Mouse (Mus musculus) heart, adult 2 months (tissue): ENCODE results near the gene Irak1.

Source experiments
- CTCF ChIP-seq: fragments of 200-600 bp; IDR thresholded peaks from 2 replicates; pipeline ENCODE4 v1.8.1; 2022; ENCODE audit warnings: antibody characterized with exemption, mild to moderate bottlenecking, moderate library complexity
- EP300 ChIP-seq: fragments of 200-500 bp; IDR thresholded peaks from 2 replicates; pipeline ENCODE4 v1.6.1; 2011; ENCODE audit warnings: low read depth, low read length, control low read depth; ENCODE audit not compliant: insufficient read depth
- POLR2A ChIP-seq: fragments of 200-500 bp; IDR thresholded peaks from 2 replicates; pipeline ENCODE4 v1.6.1; 2011; ENCODE audit warnings: mild to moderate bottlenecking, low read depth, low read length, control low read depth; ENCODE audit not compliant: insufficient read depth

DNA sequence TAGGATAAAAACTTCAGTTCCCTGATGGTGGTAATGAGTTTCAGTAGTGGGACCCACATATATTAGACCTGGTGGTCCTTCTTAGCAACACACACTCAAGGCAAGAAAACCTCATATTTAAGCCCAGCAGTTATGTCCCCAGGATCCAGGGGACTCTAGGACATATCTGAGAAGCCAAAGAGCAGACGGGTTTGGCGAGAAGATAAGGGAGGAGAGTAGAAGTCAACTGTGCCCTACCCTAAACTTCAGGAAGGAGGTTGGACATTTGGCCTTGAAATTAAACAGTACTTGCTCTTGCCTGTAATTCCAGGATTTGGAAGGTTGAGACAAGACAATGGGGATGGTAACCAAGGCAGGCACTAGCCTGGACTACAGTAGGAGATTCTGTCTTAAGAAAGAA, 54.0 kb downstream of the Irak1 start:
- no peak for TF ChIP-seq CTCF
- TF ChIP-seq POLR2A: no peak
- TF ChIP-seq EP300: no peak
